Comparison of ENCODE assay signal across 8 mouse cellular contexts in the genomic region with DNA sequence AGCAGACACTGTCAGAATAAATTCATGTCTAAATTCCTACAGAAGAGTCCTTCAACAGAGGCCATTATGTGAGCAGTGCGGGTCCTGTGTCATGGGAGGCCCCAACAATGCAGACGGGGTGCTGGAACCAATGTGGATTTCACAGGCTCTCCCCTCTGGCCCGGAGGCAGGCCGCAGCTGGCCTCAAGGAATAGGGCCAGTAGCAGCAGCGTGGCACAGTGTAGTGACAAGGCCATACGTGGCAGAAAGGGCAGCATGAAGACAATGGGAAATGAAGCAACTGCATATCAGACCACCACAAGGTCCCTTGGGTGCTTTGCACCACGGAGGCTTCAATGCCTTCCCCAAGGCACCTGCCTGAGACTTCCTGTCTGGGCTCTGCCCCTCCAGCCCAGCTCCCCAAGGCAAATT.
DNase-seq lines count a peak whose midpoint lies in the region; ATAC-seq and TF ChIP-seq lines count a peak whose summit lies in the region.
"Had no signal": no experiment of that assay in that cellular context is flagged by ENCODE, and none has a peak within 500 bp of the region (broad histone marks: within the 10 kb centered on the region; RNA-seq: fewer than 3 reads in every experiment).

No protein-coding gene starts in this region.

- 57% methylated on average over 7 of the region's 7 CpGs for WGBS in lung, embryonic 14.5 days
- 36% methylated on average over 7 of the region's 7 CpGs for WGBS in embryonic facial prominence, embryonic 11.5 days
- WGBS in macrophage (ENCODE audit: missing documents) = 51% methylated on average over 7 of the region's 7 CpGs

- intact Hi-C loops in left cerebral cortex, postnatal 25 days (cut with DNase I) = no loop called here

- peaks cover 4% of the 10 kb centered on the region; the same call in 1 of the 2 replicates for H3K4me1 ChIP-seq in lung, embryonic 14.5 days (ENCODE audit: insufficient read depth)
- H3K4me1 ChIP-seq in embryonic facial prominence, embryonic 11.5 days (ENCODE audit: control insufficient read depth, insufficient read depth, low read length) = no peaks in the 10 kb centered on the region

- no peak for TF ChIP-seq CTCF in lung, embryonic 14.5 days (IDR thresholded peaks at IDR 0.05; ENCODE audit: low read depth)

- no peaks in the 10 kb centered on the region for H3K9me3 ChIP-seq in lung, embryonic 14.5 days (ENCODE audit: low read depth, low read length)
- H3K9me3 ChIP-seq in embryonic facial prominence, embryonic 11.5 days (replicated peaks; ENCODE audit: control insufficient read depth, low read length) = no peaks in the 10 kb centered on the region

- no peak for DNase-seq in lung, embryonic 14.5 days
- DNase-seq in lung, postnatal 4 days = no peak
- DNase-seq in embryonic facial prominence, embryonic 11.5 days (ENCODE audit: low spot score) = peak; percentile 30
- peak; percentile 50 for DNase-seq in thymus, postnatal 0 days (ENCODE audit: low spot score)
- DNase-seq in left cerebral cortex, postnatal 25 days (ENCODE audit: low spot score in 2 of 2) = no peak
- DNase-seq in left cerebral cortex, adult 8-10 months (ENCODE audit: low spot score in 2 of 2) = no peak

- H3K79me2 ChIP-seq in macrophage (ENCODE audit: inconsistent target) = peaks cover 95% of the 10 kb centered on the region

- no peak overlapping the region for H3K4me3 ChIP-seq in lung, embryonic 14.5 days (ENCODE audit: low read depth, low read length)
- no peak overlapping the region for H3K4me3 ChIP-seq in embryonic facial prominence, embryonic 11.5 days (ENCODE audit: low read depth, low read length)
- H3K4me3 ChIP-seq in macrophage (ENCODE audit: inconsistent target) = no peak overlapping the region
- H3K4me3 ChIP-seq: left cerebral cortex, adult 2 months had no signal

- H3K27me3 ChIP-seq in lung, embryonic 14.5 days (ENCODE audit: insufficient read depth, low read length) = no peaks in the 10 kb centered on the region
- H3K27me3 ChIP-seq in embryonic facial prominence, embryonic 11.5 days (ENCODE audit: control insufficient read depth, insufficient read depth, low read length) = no peaks in the 10 kb centered on the region

- H3K4me2 ChIP-seq in lung, embryonic 14.5 days = no peak overlapping the region
- H3K4me2 ChIP-seq in embryonic facial prominence, embryonic 11.5 days (ENCODE audit: low read depth, low read length) = no peak overlapping the region

- peaks cover 50% of the 10 kb centered on the region for H3K36me3 ChIP-seq in lung, embryonic 14.5 days (ENCODE audit: insufficient read depth)
- H3K36me3 ChIP-seq in embryonic facial prominence, embryonic 11.5 days (replicated peaks; ENCODE audit: control insufficient read depth, insufficient read depth, low read depth, low read length) = no peaks in the 10 kb centered on the region; the same call in none of the 2 replicates
- peaks cover 15% of the 10 kb centered on the region; the same call in 1 of the 2 replicates for H3K36me3 ChIP-seq in macrophage (ENCODE audit: inconsistent target)

- peak; percentile 42; the same call in 1 of the 2 replicates for ATAC-seq in lung, embryonic 14.5 days (ENCODE audit: insufficient read depth)
- peak; percentile 69; the same call in 1 of the 2 replicates for ATAC-seq in embryonic facial prominence, embryonic 11.5 days (replicated peaks; ENCODE audit: insufficient number of reproducible peaks, low FRiP score, low TSS enrichment, low read depth)

- no peak overlapping the region for H3K27ac ChIP-seq in lung, embryonic 14.5 days (ENCODE audit: low read depth)
- H3K27ac ChIP-seq in embryonic facial prominence, embryonic 11.5 days (replicated peaks; ENCODE audit: low read depth, low read length) = 0 out of 2 replicates have a peak overlapping the region, but pooled peaks have one; percentile 5
- H3K27ac ChIP-seq in macrophage = peak overlapping the region; percentile 88
- H3K27ac ChIP-seq: left cerebral cortex, adult 2 months had no signal

- H3K9ac ChIP-seq in lung, embryonic 14.5 days = no peak overlapping the region; the same call in 1 of the 2 replicates
- no peak overlapping the region for H3K9ac ChIP-seq in embryonic facial prominence, embryonic 11.5 days (replicated peaks; ENCODE audit: low read length)

Comparison
In these comparisons a context has a peak if more than half of its experiments do, and no peak if none do; other contexts are left out.
1. DNase-seq: peak in embryonic facial prominence, embryonic 11.5 days (single experiment) and thymus, postnatal 0 days (single experiment); none in lung, embryonic 14.5 days (single experiment), lung, postnatal 4 days (0 of 2), left cerebral cortex, postnatal 25 days (0 of 2) and left cerebral cortex, adult 8-10 months (0 of 2).